Mouse (Mus musculus) forebrain, embryonic 11.5 days (tissue): ENCODE data around the gene Cfap97. TPM values are rescaled to one million over a fixed set of nuclear protein-coding genes. Genes with fewer than 3 reads are reported as not detected.
A peak's percentile ranks its signal among the peaks of the same experiment; 100 is the strongest.

ENCODE experiments used
- ATAC-seq: fragments of 200-750 bp; cut with Nextera tagmentation; replicated peaks from 2 replicates; pipeline ENCODE4 v1.8.0; 2017; ENCODE audit warnings: moderate TSS enrichment; ENCODE audit not compliant: low FRiP score
- DNase-seq: peaks from one replicate; pipeline ENCODE4 v3.0.0-alpha.2; 2017; ENCODE audit warnings: low spot score
- H3K27ac ChIP-seq: fragments of 300-500 bp; sonication (generic); 2 replicates; pipeline ENCODE4 v1.5.1; 2014; ENCODE audit warnings: low read depth, low read length
- H3K27me3 ChIP-seq: fragments of 300-500 bp; sonication (generic); 2 replicates; pipeline ENCODE4 v1.6.1; 2014; ENCODE audit warnings: mild to moderate bottlenecking, low read length, mixed read lengths; ENCODE audit not compliant: control insufficient read depth, insufficient read depth
- H3K36me3 ChIP-seq: fragments of 300-500 bp; sonication (generic); 2 replicates; pipeline ENCODE4 v1.6.1; 2014; ENCODE audit warnings: mild to moderate bottlenecking, low read length, moderate library complexity, mixed read lengths; ENCODE audit not compliant: control insufficient read depth, insufficient read depth
- H3K4me1 ChIP-seq: fragments of 300-500 bp; sonication (generic); replicated peaks from 2 replicates; pipeline ENCODE4 v1.6.1; 2014; ENCODE audit warnings: low read length, mixed read lengths; ENCODE audit not compliant: control insufficient read depth, insufficient read depth
- H3K4me2 ChIP-seq: fragments of 300-500 bp; sonication (generic); 2 replicates; pipeline ENCODE4 v1.6.1; 2014; ENCODE audit warnings: low read depth, mild to moderate bottlenecking, low read length, moderate library complexity, mixed read lengths; ENCODE audit not compliant: severe bottlenecking
- H3K4me3 ChIP-seq: fragments of 300-500 bp; sonication (generic); 2 replicates; pipeline ENCODE4 v1.5.1; 2014; ENCODE audit warnings: low read depth, low read length
- H3K9ac ChIP-seq: fragments of 300-500 bp; sonication (generic); 2 replicates; pipeline ENCODE4 v1.6.1; 2014; ENCODE audit warnings: low read length
- H3K9me3 ChIP-seq: fragments of 300-500 bp; sonication (generic); 2 replicates; pipeline ENCODE4 v1.6.1; 2016; ENCODE audit warnings: low read length, mixed read lengths; ENCODE audit not compliant: control insufficient read depth
- WGBS: fragments of 180-500 bp; shearing (Covaris S2); extraction: QIAGEN DNeasy Blood & Tissue Kit; methylation state at CpG from one replicate; pipeline ENCODE4 v1.1.7; 2014; 5-methylcytosine and 5-hydroxymethylcytosine counted together
- polyA plus RNA-seq: library from polyadenylated mRNA; unstranded; fragments of >200 nt; fragmentation: Nextera tagmentation; extraction: Ambion mirVana; gene quantifications from 2 replicates; pipeline ENCODE4 v1.2.1, GENCODE M21; 2014

Cfap97 gene
- polyA plus RNA-seq, 1 experiment from 2014 or later, result 15.6 TPM

- no peak overlapping the region for H3K4me3 ChIP-seq
- no peaks in the 10 kb centered on the region for H3K9me3 ChIP-seq
- DNase-seq (no peak), ATAC-seq (no peak)
- no peak overlapping the region for H3K4me2 ChIP-seq
- no peak overlapping the region for H3K27ac ChIP-seq
- 96% methylated on average over 7 of the region's 7 CpGs for WGBS
- H3K4me1 ChIP-seq, result no peaks in the 10 kb centered on the region
- H3K9ac ChIP-seq, result no peak overlapping the region
- no peaks in the 10 kb centered on the region for H3K36me3 ChIP-seq
- H3K27me3 ChIP-seq, result no peaks in the 10 kb centered on the region
Measured at GRCm38 (mm10) chr8:46180136-46180535, 28.6 kb downstream of the Cfap97 start.

DNA sequence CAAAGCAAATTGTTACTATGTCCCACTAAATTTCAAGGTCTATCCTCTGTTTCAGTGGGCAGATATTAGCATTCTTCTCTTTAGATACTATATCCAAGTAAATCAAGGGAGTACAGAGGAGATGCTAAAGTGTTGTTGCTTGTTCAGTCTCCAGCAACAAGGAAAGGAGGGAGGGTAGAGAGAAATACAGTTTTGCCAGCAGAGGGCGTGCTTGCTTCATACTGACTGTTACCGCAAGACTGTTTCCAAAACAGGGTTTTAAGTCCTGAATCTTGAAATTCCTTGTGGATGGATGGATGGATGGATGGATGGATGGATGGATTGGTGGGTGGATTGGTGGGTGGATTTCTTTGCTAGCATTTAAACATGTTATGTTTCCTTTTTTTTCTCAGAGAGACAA lies 33.8 kb downstream of the Cfap97 start:
- Histone ChIP-seq H3K4me2 (no peak overlapping the region), H3K27ac (no peak overlapping the region), H3K27me3 (no peaks in the 10 kb centered on the region), H3K9me3 (no peaks in the 10 kb centered on the region), H3K36me3 (no peaks in the 10 kb centered on the region), H3K9ac (no peak overlapping the region), H3K4me1 (no peaks in the 10 kb centered on the region), H3K4me3 (no peak overlapping the region)
- DNase-seq (peak; percentile 75), ATAC-seq (no peak)
- WGBS, result 2% methylated on average over 2 of the region's 2 CpGs

GRCm38 (mm10) chr8:46193100-46193499 lies 41.5 kb downstream of the Cfap97 start:
- Histone ChIP-seq H3K27ac (no peak overlapping the region), H3K36me3 (no peaks in the 10 kb centered on the region), H3K4me1 (no peaks in the 10 kb centered on the region), H3K27me3 (no peaks in the 10 kb centered on the region), H3K4me2 (no peak overlapping the region), H3K9me3 (no peaks in the 10 kb centered on the region), H3K4me3 (no peak overlapping the region), H3K9ac (no peak overlapping the region)
- ATAC-seq, result no peak
- WGBS, result 93% methylated on average over 8 of the region's 8 CpGs
- DNase-seq, result no peak

DNA sequence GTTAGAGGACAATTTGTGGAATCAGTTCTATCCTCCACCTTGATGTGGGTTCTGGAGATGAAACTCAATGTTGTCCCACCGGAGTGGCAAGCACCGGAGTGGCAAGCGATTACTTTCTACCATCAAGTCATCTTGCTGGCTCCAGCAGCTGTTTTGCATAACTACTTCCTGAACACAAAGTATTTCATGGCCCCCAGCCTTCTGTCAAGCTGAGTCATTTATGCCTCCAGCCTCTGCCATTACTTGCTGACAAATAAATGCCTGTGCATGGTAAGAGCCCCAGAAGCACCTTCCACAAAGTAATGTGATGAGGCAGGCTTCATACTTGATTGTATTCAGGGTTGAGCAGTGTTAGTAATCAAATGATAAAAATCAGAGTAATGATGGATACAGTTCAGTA lies 45.3 kb downstream of the Cfap97 start:
- H3K4me2 ChIP-seq, result no peak overlapping the region
- ATAC-seq (no peak), DNase-seq (no peak)
- no peak overlapping the region for H3K4me3 ChIP-seq
- WGBS, result 96% methylated on average over 3 of the region's 3 CpGs
- H3K36me3 ChIP-seq, result no peaks in the 10 kb centered on the region
- H3K9me3 ChIP-seq, result no peaks in the 10 kb centered on the region
- no peaks in the 10 kb centered on the region for H3K27me3 ChIP-seq
- H3K27ac ChIP-seq, result no peak overlapping the region
- H3K9ac ChIP-seq, result no peak overlapping the region
- no peaks in the 10 kb centered on the region for H3K4me1 ChIP-seq

DNA sequence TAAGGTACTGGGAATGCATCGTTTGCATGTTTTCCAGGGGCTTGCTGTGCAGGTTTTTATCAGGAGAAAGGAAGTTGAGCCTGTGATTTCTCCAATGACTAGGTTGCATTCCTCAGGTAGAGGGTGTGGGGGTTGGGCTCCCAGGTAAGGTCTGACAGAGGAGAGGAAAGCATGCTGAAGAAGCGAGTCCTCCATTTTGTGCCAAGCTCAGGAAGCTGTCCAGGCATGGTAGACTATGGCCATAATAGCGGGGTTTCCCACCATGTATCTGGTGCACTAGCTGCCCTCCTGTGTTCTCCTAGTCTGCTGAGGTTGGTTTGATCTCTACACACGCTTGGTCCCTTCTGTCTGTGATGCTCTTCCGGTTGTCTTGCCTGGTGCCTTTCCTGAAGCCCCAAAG lies 46.1 kb downstream of the Cfap97 start:
- DNase-seq, result no peak
- no peak for ATAC-seq
- Histone ChIP-seq H3K9me3 (no peaks in the 10 kb centered on the region), H3K4me3 (no peak overlapping the region), H3K4me1 (no peaks in the 10 kb centered on the region), H3K27ac (no peak overlapping the region), H3K9ac (no peak overlapping the region), H3K36me3 (no peaks in the 10 kb centered on the region; the same call in 1 of the 2 replicates), H3K4me2 (no peak overlapping the region), H3K27me3 (no peaks in the 10 kb centered on the region)
- 84% methylated on average over 5 of the region's 5 CpGs for WGBS

DNA sequence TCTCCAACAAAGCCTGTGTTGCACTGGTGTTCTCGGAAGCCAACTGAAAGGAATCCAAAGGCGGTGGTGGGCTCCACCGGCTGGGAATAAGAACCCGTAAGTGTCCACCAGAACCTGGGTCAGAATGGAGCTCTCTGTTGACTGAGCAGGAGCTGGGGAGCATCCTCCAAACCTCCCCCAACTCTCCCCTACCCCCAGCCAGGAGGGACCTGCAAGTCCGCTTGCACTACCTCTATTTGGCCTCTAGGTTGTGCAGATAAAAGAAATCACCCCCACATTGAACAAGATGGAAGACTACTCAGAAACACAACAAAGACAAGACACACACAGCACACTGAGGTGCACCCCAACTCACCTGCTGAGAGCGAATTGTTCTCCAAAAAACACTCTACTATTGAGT lies 50.8 kb downstream of the Cfap97 start:
- ATAC-seq (no peak), DNase-seq (no peak)
- Histone ChIP-seq H3K4me2 (no peak overlapping the region), H3K4me3 (no peak overlapping the region), H3K36me3 (peaks cover 5% of the 10 kb centered on the region), H3K9ac (no peak overlapping the region), H3K9me3 (no peaks in the 10 kb centered on the region), H3K27me3 (no peaks in the 10 kb centered on the region), H3K4me1 (no peaks in the 10 kb centered on the region), H3K27ac (no peak overlapping the region)
- WGBS, result 80% methylated on average over 6 of the region's 6 CpGs

GRCm38 (mm10) chr8:46204301-46204700 lies 52.7 kb downstream of the Cfap97 start:
- DNase-seq (no peak), ATAC-seq (no peak)
- no peak overlapping the region for H3K27ac ChIP-seq
- peaks cover 11% of the 10 kb centered on the region for H3K36me3 ChIP-seq
- H3K9me3 ChIP-seq, result no peaks in the 10 kb centered on the region
- WGBS, result 89% methylated on average over 3 of the region's 3 CpGs
- H3K27me3 ChIP-seq, result no peaks in the 10 kb centered on the region
- peaks cover 3% of the 10 kb centered on the region; the same call in 1 of the 2 replicates for H3K4me1 ChIP-seq
- no peak overlapping the region for H3K9ac ChIP-seq
- no peak overlapping the region for H3K4me2 ChIP-seq
- no peak overlapping the region for H3K4me3 ChIP-seq

GRCm38 (mm10) chr8:46204974-46205640 lies 53.5 kb downstream of the Cfap97 start:
- peaks cover 3% of the 10 kb centered on the region; the same call in 1 of the 2 replicates for H3K4me1 ChIP-seq
- WGBS, result 80% methylated on average over 9 of the region's 9 CpGs
- no peaks in the 10 kb centered on the region for H3K27me3 ChIP-seq
- peaks cover 11% of the 10 kb centered on the region for H3K36me3 ChIP-seq
- H3K9me3 ChIP-seq, result no peaks in the 10 kb centered on the region
- H3K9ac ChIP-seq, result no peak overlapping the region
- no peak overlapping the region for H3K4me3 ChIP-seq
- ATAC-seq (no peak), DNase-seq (no peak)
- H3K27ac ChIP-seq, result no peak overlapping the region
- H3K4me2 ChIP-seq, result no peak overlapping the region

GRCm38 (mm10) chr8:46206107-46206506 lies 54.5 kb downstream of the Cfap97 start:
- DNase-seq (no peak), ATAC-seq (no peak)
- H3K27me3 ChIP-seq, result no peaks in the 10 kb centered on the region
- peaks cover 3% of the 10 kb centered on the region; the same call in 1 of the 2 replicates for H3K4me1 ChIP-seq
- no peak overlapping the region for H3K4me3 ChIP-seq
- H3K4me2 ChIP-seq, result no peak overlapping the region
- no peak overlapping the region for H3K9ac ChIP-seq
- 90% methylated on average over 6 of the region's 6 CpGs for WGBS
- H3K36me3 ChIP-seq, result peaks cover 11% of the 10 kb centered on the region
- no peak overlapping the region for H3K27ac ChIP-seq
- no peaks in the 10 kb centered on the region for H3K9me3 ChIP-seq
